ENCODE assay signal across 14 mouse cellular contexts in the genomic region with DNA sequence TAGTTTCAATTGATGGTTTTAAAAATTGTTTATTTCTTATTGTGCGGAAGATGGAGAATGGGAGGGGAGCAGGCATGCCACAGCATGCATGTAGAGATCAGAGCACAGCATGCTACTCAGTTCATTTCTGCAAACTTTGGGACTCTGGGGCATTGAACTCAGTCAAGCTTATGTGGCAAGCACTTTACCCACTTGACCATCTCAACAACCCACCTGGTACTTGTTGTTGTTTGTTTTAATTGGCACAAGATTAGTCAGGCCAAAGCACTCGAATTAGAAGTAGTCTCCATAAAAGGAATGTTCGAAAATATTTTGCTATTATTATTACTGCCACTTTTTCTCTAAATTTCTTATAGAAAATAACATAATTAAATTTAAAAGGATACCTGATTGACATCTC.
"Had no signal": no experiment of that assay in that cellular context is flagged by ENCODE, and none has a peak within 500 bp of the region (broad histone marks: within the 10 kb centered on the region; RNA-seq: fewer than 3 reads in every experiment).

No protein-coding gene starts in this region.

- H3K4me1 ChIP-seq: liver, embryonic 12.5 days; midbrain, embryonic 10.5 days; midbrain, embryonic 12.5 days; neural tube, embryonic 13.5 days; neural tube, embryonic 15.5 days; stomach, embryonic 15.5 days had no signal

- DNase-seq: lung, embryonic 14.5 days; midbrain, embryonic 14.5 days; retina, postnatal 1 day; right cerebral cortex, postnatal 14 days; thymus, adult 2 months; thymus, postnatal 25 days; thymus, postnatal 4 days had no signal

- H3K4me3 ChIP-seq: liver, embryonic 12.5 days; midbrain, embryonic 10.5 days; midbrain, embryonic 12.5 days; myocyte; neural tube, embryonic 13.5 days; neural tube, embryonic 15.5 days; stomach, embryonic 15.5 days had no signal
